Mouse (Mus musculus): Measurements from ENCODE around the gene Ctsc. TPM values are rescaled to one million over a fixed set of nuclear protein-coding genes. Genes with fewer than 3 reads are reported as not detected.
"Not testable (repeated sequence)": the region's sequence is repeated elsewhere in the genome, so short reads cannot be mapped to it uniquely, and the experiment has no call there.

The Ctsc gene
- total RNA-seq (2021) = 17.1 and 25.0 TPM in 2 replicates
- long read RNA-seq, experiment 1, transcript Ctsc-201 (7 exons, 2,493 nt) = major isoform, 5 of 6 reads
- long read RNA-seq, experiment 1, partial matches to known transcripts = 0 of 6 reads
- long read RNA-seq, experiment 1, other reads (novel, unspliced or antisense) = 0 of 6 reads
- long read RNA-seq, experiment 2, transcript Ctsc-201 (7 exons, 2,493 nt) = major isoform, 12 of 14 reads
- long read RNA-seq, experiment 2, partial matches to known transcripts = 1 of 14 reads
- long read RNA-seq, experiment 2, other reads (novel, unspliced or antisense) = 0 of 14 reads

GRCm38 (mm10) chr7:88277858-88278627 is at the start of gene Ctsc:
TSS of gene Ctsc (plus strand) at chr7:88278085.
- peak; percentile 77 for DNase-seq

GRCm38 (mm10) chr7:88229051-88229450 is 48.8 kb upstream of the Ctsc start:
- no peak for DNase-seq

DNA sequence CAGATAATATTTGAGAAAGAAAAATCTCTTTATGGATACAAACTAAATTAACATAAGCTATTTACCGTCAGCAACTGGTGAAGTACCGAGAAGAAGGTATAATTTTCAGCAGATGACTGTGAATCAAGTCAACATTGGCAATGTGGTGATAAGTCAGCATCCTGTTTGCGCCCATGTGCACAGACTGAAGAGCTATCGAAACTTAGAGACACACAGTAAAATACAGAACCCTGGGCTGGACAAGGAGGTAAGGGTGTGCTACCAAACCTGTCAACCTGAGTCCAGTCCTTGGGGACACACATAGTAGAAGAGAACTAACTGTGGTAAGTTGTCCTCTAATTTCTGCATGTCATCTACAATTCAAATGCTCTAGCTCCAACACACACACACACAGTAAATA is 47.8 kb upstream of the Ctsc start:
- no peak for DNase-seq

GRCm38 (mm10) chr7:88230756-88231522 is 46.9 kb upstream of the Ctsc start:
- no peak for DNase-seq

GRCm38 (mm10) chr7:88243059-88243458 is 34.8 kb upstream of the Ctsc start:
- no peak for DNase-seq

DNA sequence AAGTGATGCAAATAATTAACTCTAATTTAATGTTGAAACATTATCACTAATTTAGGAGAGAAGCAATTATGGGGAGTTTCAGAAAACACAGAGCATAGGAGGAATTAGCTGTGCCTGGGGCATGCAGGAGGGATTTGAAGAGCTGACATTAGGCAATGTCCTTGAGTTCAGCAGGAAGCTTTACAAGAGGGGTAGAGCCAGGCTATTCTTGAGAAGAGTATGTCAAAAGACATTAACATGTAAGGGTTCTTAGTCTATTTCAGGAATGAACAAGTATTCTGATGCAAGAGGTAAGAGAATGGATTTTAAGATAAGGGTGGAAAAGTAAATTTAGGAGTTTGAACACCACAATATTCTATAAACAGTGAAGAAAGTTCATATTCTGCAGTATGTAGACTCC is 33.4 kb upstream of the Ctsc start:
- DNase-seq = no peak

GRCm38 (mm10) chr7:88250380-88250779 is 27.5 kb upstream of the Ctsc start:
- DNase-seq = not testable (repeated sequence)

DNA sequence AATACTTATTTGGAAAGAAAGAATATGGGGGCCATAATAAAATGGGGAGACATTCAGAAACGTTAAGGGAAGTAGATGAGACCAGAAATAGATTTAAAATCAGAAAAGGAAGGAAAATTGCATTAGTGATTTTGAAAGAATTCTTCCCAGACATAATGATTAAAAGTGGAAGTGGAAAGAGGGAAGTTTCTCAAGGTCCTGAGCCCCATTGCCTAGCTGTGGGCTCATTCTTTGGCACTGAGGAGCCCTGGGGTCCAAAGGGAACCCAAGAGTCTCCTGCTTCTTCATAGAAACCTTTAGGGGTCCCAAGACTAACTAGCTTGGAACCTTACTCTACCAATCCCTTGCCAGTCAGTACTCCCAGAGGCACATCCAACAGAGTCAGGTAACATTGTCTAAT is 26.4 kb upstream of the Ctsc start:
- no peak for DNase-seq

GRCm38 (mm10) chr7:88252129-88252528 is 25.8 kb upstream of the Ctsc start:
- DNase-seq = no peak

DNA sequence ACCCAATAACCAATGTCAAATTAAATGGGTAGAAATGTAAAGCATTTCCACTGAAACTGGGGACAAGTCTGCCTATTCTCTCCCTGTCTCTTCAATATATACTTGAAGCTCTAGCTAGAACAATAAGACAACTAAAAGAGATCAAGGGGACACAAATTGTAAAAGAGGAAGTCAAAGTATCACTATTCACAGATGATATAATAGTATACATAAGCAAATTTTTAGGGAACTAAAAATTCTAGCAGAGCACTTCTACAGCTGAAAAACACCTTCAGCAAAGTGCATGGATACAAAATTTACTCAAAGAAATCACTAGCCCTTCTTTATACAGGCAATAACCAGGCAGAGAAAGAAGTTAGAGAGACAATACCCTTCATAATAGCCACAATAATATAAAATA is 23.0 kb upstream of the Ctsc start:
- no peak for DNase-seq

GRCm38 (mm10) chr7:88259155-88259925 is 18.5 kb upstream of the Ctsc start:
- DNase-seq = no peak

DNA sequence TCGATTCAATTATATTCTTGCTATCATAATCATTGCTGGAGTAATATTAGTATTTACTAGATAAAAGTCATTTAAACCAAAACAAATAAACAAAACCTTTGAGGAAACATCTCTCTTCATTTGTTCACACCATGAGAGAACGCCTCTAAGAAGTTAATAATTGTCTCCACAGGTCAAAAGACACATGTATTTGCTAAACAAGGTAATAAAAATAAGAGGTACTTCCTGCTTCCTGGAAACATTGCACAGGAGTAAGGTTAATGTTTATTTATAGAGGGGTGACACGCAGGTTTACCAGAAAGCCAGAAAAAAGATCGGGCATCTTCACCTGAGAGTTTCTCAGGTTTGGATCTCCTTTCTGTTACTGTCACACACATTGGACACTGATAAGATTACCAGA is 16.1 kb upstream of the Ctsc start:
- DNase-seq = no peak

- DNase-seq = no peak
Observed at GRCm38 (mm10) chr7:88264861-88265260, 13.0 kb upstream of the Ctsc start.

DNA sequence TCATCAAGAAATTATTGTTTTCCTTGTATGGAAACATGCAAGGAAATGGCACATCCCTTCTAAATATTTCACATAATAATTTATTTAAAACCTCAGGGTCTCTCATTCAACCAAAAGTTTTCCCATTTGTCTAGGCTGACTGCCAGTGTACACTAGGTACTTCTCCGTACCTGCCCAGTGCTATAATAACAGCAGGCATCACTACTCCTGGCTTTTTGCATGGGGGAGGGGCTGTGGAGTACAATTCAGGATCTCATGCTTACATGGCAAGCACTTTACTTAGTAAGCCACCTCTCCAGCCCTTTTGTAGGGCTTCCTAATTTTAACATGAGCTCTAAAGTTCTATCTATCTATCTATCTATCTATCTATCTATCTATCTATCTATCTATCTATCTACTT is 8.0 kb upstream of the Ctsc start:
- no peak for DNase-seq

GRCm38 (mm10) chr7:88271531-88271930 is 6.4 kb upstream of the Ctsc start:
- DNase-seq = no peak

DNA sequence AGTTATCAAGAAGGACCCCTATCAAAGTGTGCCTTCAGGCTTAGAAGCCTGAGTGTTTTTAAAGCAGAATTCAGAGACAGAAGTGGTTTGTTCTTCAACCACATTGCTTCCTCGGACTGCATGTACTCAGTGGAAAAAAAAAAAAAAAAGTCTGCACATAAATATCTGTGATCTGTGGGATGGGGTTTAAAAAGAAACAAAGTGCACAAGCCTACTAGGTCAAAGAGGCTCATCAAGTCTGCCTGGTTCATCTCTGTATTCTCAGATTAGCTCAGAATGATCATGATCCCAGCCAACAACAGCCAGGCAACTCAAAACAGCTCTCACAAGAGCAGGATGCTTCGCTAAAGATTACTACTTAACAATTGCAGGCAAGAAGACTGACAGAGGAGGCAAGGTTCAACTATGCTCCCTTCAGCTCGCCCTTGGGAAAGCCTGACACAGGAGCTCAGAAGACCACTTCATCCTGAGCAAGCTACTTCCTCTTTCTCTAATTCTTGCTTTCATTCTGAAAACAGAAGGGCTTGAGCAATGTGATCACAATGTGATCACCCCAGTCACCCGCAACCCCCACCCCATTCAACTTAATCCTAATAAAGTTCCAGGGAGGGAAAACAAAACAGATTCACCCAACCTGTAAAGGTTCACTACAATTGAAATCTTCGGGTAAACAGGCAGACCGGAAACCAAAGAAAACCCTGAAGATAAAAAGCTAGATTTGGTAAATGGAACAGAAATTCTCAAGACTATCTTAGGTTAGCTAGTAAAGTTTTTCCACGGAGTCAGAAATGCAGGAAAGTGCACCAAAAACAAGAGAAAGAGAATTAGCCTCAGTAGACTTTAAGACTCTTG is 745 bp upstream of the Ctsc start:
- DNase-seq = no peak

DNA sequence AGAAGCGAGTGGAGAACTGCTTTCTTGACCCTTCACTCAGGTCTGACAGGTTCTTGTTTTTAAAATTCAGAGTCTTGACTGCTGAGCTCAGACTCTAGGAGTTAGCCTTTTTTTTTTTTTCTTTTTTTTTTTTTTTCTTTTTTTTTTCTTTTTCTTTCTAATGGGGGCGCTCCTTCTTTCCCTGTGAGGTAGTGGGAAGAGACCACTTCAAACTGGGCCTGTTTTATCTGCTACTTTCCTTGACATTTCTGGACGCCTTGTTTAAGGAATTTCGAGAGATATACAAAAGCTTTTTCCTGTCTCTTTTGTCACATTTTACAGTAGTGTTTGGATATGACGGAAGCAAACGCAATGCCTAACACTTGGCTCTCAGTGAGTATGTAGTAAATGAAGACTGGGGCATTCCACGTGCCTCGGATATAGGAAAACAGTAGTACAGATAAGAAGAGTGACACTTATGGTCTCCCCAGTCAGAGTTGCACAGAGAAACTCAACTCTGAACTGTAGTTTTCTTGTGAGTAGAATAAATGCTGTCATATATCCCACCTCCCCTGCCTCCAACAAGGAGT is 827 bp downstream of the Ctsc start:
- no peak for DNase-seq

GRCm38 (mm10) chr7:88285276-88285675 is 7.4 kb downstream of the Ctsc start:
- DNase-seq = no peak

DNA sequence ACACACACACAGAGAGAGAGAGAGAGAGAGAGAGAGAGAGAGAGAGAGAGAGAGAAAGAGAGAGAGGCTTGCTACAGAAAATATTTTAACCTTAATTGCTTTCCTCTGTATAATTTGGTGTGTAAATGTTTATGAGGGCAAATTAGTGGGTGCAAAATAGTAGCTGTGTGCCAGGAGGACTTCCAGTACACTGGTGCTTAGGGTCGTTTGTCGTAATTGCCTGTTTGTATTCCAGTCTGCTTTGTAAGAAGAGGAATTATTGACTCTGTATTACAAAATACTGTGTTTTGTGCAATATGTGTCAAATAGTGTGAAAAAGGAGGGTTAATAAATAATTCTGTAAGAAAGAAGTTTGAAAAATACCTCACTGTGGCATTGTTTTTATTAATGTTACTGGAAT is 13.2 kb downstream of the Ctsc start:
- no peak for DNase-seq

DNA sequence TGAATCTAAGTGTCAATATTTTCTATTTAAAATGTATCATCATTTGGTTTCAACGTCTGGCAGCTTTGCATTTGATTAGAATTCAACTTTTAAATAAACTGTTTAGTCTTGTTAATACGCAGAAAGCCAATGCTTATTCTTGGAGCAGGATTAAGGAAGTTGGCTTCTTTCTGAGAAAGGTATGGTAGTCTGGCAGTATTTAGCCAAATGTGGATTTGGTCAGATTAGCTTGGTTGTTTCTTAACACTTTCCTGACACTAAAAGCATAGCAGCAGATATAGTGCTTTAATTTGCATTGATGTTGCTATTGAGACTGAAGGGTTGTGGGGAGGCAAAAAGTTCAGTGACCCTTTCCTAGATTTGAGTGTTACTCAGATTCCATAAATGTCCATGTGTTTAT is 14.2 kb downstream of the Ctsc start:
- DNase-seq = no peak

DNA sequence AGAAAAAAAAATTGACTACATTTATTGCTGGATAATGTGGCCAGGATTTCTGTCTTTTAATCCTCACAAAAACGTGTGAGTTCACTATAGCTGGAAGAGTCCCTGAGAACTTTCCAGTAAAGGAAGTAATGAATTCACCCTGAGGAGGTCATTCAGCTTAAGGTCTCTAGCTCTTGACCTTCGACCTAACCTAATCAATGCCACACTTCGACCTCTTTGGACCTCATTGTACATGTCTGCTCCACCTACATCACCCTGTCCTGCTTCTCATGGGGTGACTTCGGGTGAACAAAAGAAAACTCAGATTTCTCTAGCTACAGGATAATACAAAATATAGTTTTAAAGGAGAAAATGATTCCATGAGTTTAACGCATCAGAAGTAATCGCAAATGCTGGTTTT is 16.0 kb downstream of the Ctsc start:
- no peak for DNase-seq
